Mouse (Mus musculus) C2C12 (cell line): Measurements from ENCODE around the gene Gstz1. TPM values are rescaled to one million over a fixed set of nuclear protein-coding genes. Genes with fewer than 3 reads are reported as not detected.

ENCODE experiments used
- H3K27me3 ChIP-seq: one replicate; pipeline ENCODE4 v1.6.1; 2011; ENCODE audit not compliant: control insufficient read depth, insufficient read depth, insufficient read length
- H3K36me3 ChIP-seq: one replicate; pipeline ENCODE4 v1.6.1; 2011; ENCODE audit not compliant: control insufficient read depth, insufficient read depth
- H3K4me3 ChIP-seq: one replicate; pipeline ENCODE4 v1.5.1; 2011; ENCODE audit warnings: mild to moderate bottlenecking, control low read depth; ENCODE audit not compliant: poor library complexity, insufficient read depth, severe bottlenecking
- H3K79me2 ChIP-seq: one replicate; pipeline ENCODE4 v1.6.1; 2011; ENCODE audit not compliant: control insufficient read depth, insufficient read depth
- H3K79me3 ChIP-seq: one replicate; pipeline ENCODE4 v1.6.1; 2011; ENCODE audit warnings: low read depth, control low read depth
- H3ac ChIP-seq: one replicate; pipeline ENCODE3; 2011; ENCODE audit warnings: low read depth; ENCODE audit not compliant: control insufficient read depth, insufficient read length
- CEBPB ChIP-seq: IDR thresholded peaks from one replicate; pipeline ENCODE4 v1.6.1; 2011; ENCODE audit warnings: low read depth, mild to moderate bottlenecking, control low read depth, moderate library complexity
- CTCF ChIP-seq: IDR thresholded peaks from one replicate; pipeline ENCODE4 v1.5.1; 2011; ENCODE audit not compliant: control insufficient read depth, insufficient read depth, insufficient read length
- FOSL1 ChIP-seq: IDR thresholded peaks from one replicate; pipeline ENCODE4 v1.8.0; 2011; ENCODE audit warnings: mild to moderate bottlenecking, low read length; ENCODE audit not compliant: poor library complexity, insufficient read depth, severe bottlenecking
- MAX ChIP-seq: IDR thresholded peaks from one replicate; pipeline ENCODE4 v1.6.1; 2011; ENCODE audit warnings: mild to moderate bottlenecking, control low read depth
- MYOD1 ChIP-seq: IDR thresholded peaks from one replicate; pipeline ENCODE4 v1.6.1; 2011; ENCODE audit warnings: low read depth; ENCODE audit not compliant: control insufficient read depth, insufficient read length
- MYOG ChIP-seq: IDR thresholded peaks from one replicate; pipeline ENCODE4 v1.6.1; 2011; ENCODE audit not compliant: control insufficient read depth, insufficient read length; ENCODE audit errors: extremely low read depth
- USF1 ChIP-seq: IDR thresholded peaks from one replicate; pipeline ENCODE4 v1.6.1; 2011; ENCODE audit warnings: low read depth, mild to moderate bottlenecking, control low read depth, moderate library complexity
- polyA plus RNA-seq: library from polyadenylated mRNA; unstranded; fragments of >200 nt; fragmentation: generic; extraction: Trizol; gene quantifications from one replicate; pipeline ENCODE4 v1.2.1, GENCODE M21; 2012; ENCODE audit warnings: missing spikeins

Gstz1 gene
- polyA plus RNA-seq, 1 experiment = 28.4 TPM

DNA sequence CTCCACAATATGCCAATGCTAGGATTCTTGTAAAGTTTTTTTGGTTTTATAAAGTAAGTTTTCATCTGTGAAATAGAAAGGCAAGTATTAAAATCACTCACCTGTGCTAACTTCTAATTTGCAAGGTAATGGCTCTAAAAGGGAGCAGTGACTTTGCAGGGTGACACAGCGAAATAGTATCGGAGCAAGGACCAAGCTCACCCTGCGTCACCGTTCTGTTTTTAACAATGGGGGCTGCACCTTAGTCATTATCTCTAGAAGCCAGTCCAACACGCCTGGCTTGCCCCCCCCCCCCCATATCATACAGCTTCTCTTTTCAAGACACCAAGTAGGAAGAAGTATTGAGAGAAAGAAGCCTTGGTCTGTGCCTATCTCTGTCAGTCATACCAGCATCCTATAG is 13.8 kb downstream of the Gstz1 start:
- no peak overlapping the region for H3ac ChIP-seq
- no peaks in the 10 kb centered on the region for H3K79me2 ChIP-seq
- H3K79me3 ChIP-seq = no peaks in the 10 kb centered on the region
- H3K4me3 ChIP-seq = no peak overlapping the region
- H3K27me3 ChIP-seq = no peaks in the 10 kb centered on the region
- no peak for TF ChIP-seq MAX
- no peak for TF ChIP-seq FOSL1
- TF ChIP-seq MYOD1 = no peak
- H3K36me3 ChIP-seq = no peaks in the 10 kb centered on the region

DNA sequence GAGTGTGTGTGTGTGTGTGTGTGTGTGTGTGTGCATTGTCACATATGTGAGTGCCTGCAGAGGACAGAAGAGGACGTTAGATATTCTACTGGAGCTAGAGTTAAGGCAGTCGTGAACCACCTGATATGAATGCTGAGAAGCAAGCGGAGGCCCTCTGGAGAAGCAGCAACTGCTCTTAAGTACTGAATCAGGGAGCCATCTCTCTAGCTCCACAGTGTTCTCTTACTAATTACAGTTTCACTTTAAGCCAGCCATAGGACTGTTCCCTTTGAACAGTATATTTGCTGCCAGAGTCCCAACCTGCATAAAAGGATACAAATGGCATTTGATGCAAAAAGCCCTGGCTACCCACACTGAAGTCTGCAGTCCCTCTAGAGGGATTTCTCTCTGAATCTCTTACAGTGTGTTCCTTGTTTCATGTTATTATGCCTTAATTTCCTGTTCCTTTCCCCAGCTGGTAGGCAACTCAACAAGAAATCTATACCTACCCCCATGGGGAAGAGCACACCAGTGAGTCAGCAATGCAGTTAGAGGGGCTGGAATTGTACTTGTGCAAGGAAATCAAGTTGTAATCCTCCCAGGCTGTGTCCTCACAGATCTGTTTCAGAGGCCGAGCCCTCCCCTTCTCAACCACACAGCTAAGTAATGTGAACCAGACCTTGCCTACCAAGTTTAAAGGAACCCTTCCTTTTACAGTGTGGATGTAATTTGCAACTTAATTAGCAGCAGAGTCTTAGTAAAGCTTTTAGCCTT is 28.4 kb downstream of the Gstz1 start:
- no peaks in the 10 kb centered on the region for H3K79me2 ChIP-seq
- no peak for TF ChIP-seq CTCF
- H3K4me3 ChIP-seq = no peak overlapping the region
- H3K79me3 ChIP-seq = no peaks in the 10 kb centered on the region
- no peak overlapping the region for H3ac ChIP-seq
- no peaks in the 10 kb centered on the region for H3K27me3 ChIP-seq
- H3K36me3 ChIP-seq = peaks cover 6% of the 10 kb centered on the region

DNA sequence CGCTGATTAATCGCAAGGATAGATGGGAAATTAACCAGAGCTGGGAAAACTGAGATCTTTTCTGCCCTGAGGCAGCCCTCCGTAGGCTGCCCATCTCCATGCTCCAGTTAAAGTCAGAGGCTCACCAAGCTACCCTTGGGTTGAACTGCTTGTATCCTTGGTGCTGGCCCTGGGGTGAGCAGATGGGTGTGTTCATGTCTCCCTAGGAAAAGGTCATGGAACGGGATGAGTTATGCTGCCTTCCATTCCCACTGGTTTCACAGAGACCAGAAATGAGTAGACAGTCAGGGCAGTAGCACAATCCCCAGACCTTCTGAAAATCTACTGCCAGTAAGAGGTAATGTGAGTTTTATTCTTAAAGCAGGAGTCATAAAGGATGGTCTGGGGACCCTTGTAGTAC is 30.7 kb downstream of the Gstz1 start:
- no peak for TF ChIP-seq FOSL1
- Histone ChIP-seq H3K36me3 (peaks cover 7% of the 10 kb centered on the region), H3K27me3 (no peaks in the 10 kb centered on the region), H3ac (no peak overlapping the region), H3K4me3 (no peak overlapping the region), H3K79me2 (no peaks in the 10 kb centered on the region), H3K79me3 (no peaks in the 10 kb centered on the region)

DNA sequence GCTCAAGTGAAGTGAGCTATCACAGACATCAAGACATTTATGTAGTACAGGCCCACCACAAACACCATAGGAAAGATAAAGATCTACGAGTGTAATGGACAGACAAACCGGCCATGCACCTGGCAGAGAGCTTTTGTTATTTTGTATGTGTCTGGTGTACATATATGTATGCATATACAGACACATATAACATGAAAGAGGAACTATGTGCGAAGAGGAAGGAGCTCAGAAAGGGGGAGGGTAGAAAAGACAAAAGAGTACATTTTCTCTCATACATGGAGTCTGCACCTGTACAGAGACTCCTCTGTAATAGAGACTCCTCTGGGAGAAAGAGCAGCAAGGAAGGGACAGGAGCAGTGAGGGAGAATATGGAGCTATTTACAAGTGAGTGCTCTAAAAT is 46.0 kb downstream of the Gstz1 start:
- H3K27me3 ChIP-seq = no peaks in the 10 kb centered on the region
- TF ChIP-seq MYOG (no peak), CEBPB (no peak), MYOD1 (no peak), CTCF (no peak), FOSL1 (no peak), MAX (no peak), USF1 (no peak)
- H3K79me3 ChIP-seq = peaks cover 6% of the 10 kb centered on the region
- H3K79me2 ChIP-seq = peaks cover 15% of the 10 kb centered on the region
- H3K4me3 ChIP-seq = no peak overlapping the region
- H3ac ChIP-seq = no peak overlapping the region
- no peaks in the 10 kb centered on the region for H3K36me3 ChIP-seq

DNA sequence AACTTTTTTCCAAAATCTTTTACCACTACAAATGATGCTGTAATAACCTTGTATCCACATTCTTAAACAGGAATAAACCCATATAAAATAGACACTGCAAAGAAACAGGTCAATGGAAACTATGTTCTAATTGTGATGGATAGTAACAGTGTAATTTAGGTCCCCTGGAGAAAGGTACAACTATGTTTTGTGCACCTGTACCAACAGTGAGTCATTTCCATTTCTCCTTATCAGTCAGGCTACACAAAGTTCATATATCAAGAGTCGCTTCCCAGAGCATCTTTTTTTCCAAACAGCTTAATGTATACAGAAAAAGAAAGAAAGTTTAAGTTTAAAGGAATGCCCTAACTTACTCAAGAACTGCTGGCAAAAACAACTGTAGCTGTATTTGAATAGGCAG is 48.1 kb downstream of the Gstz1 start:
- no peaks in the 10 kb centered on the region for H3K36me3 ChIP-seq
- no peak overlapping the region for H3K4me3 ChIP-seq
- no peak overlapping the region for H3ac ChIP-seq
- no peak for TF ChIP-seq MYOG
- no peak for TF ChIP-seq CTCF
- no peak for TF ChIP-seq USF1
- no peak for TF ChIP-seq FOSL1
- TF ChIP-seq CEBPB = no peak
- H3K27me3 ChIP-seq = no peaks in the 10 kb centered on the region
- peaks cover 6% of the 10 kb centered on the region for H3K79me3 ChIP-seq
- H3K79me2 ChIP-seq = peaks cover 24% of the 10 kb centered on the region

DNA sequence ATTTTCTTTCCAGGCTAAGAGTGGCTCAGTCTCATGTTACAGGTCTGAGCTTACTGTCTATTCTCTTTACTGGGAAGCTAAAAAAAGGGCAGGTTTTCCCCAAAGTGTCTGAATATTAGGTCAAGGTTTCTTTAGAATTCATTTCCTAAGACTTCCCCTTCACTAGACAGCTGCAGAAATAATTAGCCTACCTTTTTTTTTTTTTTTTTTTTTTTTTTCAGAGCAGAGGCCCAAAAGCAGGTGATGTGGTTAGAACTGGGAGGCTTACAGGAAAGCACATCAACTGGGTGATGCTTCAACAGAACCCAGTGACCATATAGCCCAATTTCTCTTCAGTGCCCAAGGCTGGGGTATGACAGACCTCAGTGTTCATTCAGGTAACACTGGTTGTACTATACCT is 49.3 kb downstream of the Gstz1 start:
- no peaks in the 10 kb centered on the region for H3K27me3 ChIP-seq
- no peak overlapping the region for H3K4me3 ChIP-seq
- TF ChIP-seq FOSL1 (no peak), CEBPB (no peak), MAX (no peak), CTCF (no peak), MYOG (no peak), MYOD1 (no peak), USF1 (no peak)
- no peaks in the 10 kb centered on the region for H3K36me3 ChIP-seq
- H3K79me3 ChIP-seq = peaks cover 6% of the 10 kb centered on the region
- no peak overlapping the region for H3ac ChIP-seq
- peaks cover 24% of the 10 kb centered on the region for H3K79me2 ChIP-seq
